Mouse (Mus musculus) cerebellum, adult 2 months (tissue): Measurements from ENCODE around the gene Cyp2d22. TPM values are rescaled to one million over a fixed set of nuclear protein-coding genes. Genes with fewer than 3 reads are reported as not detected.

Source experiments
- DNase-seq, 2 experiments: peaks; one replicate each; pipeline ENCODE4 v3.0.0; 2021
- H3K27ac ChIP-seq: fragments of 200-500 bp; 2 replicates; pipeline ENCODE4 v1.5.1; 2012; ENCODE audit warnings: low read length, control low read depth, inconsistent platforms; ENCODE audit not compliant: insufficient read depth
- H3K27me3 ChIP-seq: fragments of 200-500 bp; 2 replicates; pipeline ENCODE4 v1.6.1; 2012; ENCODE audit warnings: inconsistent platforms, mild to moderate bottlenecking, low read length, moderate library complexity; ENCODE audit not compliant: control insufficient read depth, insufficient read depth
- H3K4me1 ChIP-seq: fragments of 200-500 bp; 2 replicates; pipeline ENCODE4 v1.6.1; 2011; ENCODE audit warnings: low read length; ENCODE audit not compliant: control insufficient read depth, insufficient read depth
- H3K4me3 ChIP-seq: fragments of 200-500 bp; replicated peaks from 2 replicates; pipeline ENCODE3; 2011; ENCODE audit warnings: mild to moderate bottlenecking, low read depth, low read length, control low read depth; ENCODE audit not compliant: insufficient read depth
- CTCF ChIP-seq: fragments of 200-500 bp; IDR thresholded peaks from 2 replicates; pipeline ENCODE4 v1.5.1; 2011; ENCODE audit warnings: low read depth, mild to moderate bottlenecking, control low read depth, low read length, moderate library complexity, borderline replicate concordance; ENCODE audit not compliant: insufficient read depth
- POLR2A ChIP-seq: fragments of 200-500 bp; IDR thresholded peaks from 2 replicates; pipeline ENCODE4 v1.6.1; 2011; ENCODE audit warnings: low read length, control low read depth, borderline replicate concordance; ENCODE audit not compliant: insufficient read depth
- WGBS: fragments of 180-500 bp; shearing (Covaris S2); methylation state at CpG from one replicate; pipeline ENCODE4 v1.1.7; 2018; 5-methylcytosine and 5-hydroxymethylcytosine counted together
- polyA plus RNA-seq: library from polyadenylated mRNA; depleted of rRNA; stranded (reverse); fragments of >200 nt; gene quantifications from 2 replicates; pipeline ENCODE4 v1.2.3, GENCODE M21; 2012

Gene Cyp2d22
- polyA plus RNA-seq, 1 experiment: 65.4 TPM

GRCm38 (mm10) chr15:82354126-82354945 is 25.7 kb downstream of the Cyp2d22 start, which contains the start of gene Ndufa6:
TSS of gene Ndufa6 (minus strand) at chr15:82354322.
- peak; percentile 83 for TF ChIP-seq CTCF
- peak; percentile 98 for TF ChIP-seq POLR2A
- Histone ChIP-seq H3K4me1 (peaks cover 4% of the 10 kb centered on the region; the same call in 1 of the 2 replicates), H3K27ac (peak within 1 kb of the TSS; percentile 90), H3K27me3 (no peaks in the 10 kb centered on the region), H3K4me3 (peak within 1 kb of the TSS; percentile 92)
- WGBS: 2% methylated on average over 57 of the region's 57 CpGs
- DNase-seq: peak; percentile 97 to 99

GRCm38 (mm10) chr15:82353745-82354113 is 26.3 kb downstream of the Cyp2d22 start:
- Histone ChIP-seq H3K27ac (peak overlapping the region; percentile 90), H3K27me3 (no peaks in the 10 kb centered on the region), H3K4me3 (peak overlapping the region; percentile 92), H3K4me1 (peaks cover 4% of the 10 kb centered on the region; the same call in 1 of the 2 replicates)
- WGBS: under 1% methylated on average over 23 of the region's 23 CpGs
- no peak for DNase-seq
- TF ChIP-seq POLR2A (no peak), CTCF (no peak)

- Histone ChIP-seq H3K4me1 (peaks cover 4% of the 10 kb centered on the region; the same call in 1 of the 2 replicates), H3K27ac (peak overlapping the region; percentile 90), H3K27me3 (no peaks in the 10 kb centered on the region), H3K4me3 (peak overlapping the region; percentile 92)
- TF ChIP-seq CTCF (no peak), POLR2A (no peak)
- WGBS: 17% methylated on average over 14 of the region's 14 CpGs
- no peak for DNase-seq
Measured at GRCm38 (mm10) chr15:82353078-82353744, 26.8 kb downstream of the Cyp2d22 start.

DNA sequence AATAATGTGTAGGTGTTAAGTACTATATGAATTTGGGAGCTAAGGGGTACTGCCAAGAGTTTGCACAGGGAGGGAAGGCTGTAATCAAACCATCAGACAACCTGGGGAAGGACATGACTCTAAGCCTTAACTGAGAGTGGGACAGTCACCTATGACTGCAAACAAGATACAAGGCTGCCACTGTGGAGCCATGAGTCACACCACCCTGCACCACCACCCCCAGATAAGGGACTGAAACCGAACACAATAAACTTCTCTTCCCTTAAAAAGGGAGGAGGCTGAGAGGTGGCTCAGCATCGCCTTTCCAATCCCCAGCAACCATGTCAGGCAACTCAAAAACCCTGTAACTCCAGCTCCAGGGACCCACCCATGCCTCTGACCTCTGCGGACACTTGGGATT is 28.6 kb downstream of the Cyp2d22 start:
- DNase-seq: no peak
- Histone ChIP-seq H3K4me1 (peaks cover 7% of the 10 kb centered on the region; the same call in 1 of the 2 replicates), H3K27me3 (no peaks in the 10 kb centered on the region), H3K27ac (no peak overlapping the region), H3K4me3 (no peak overlapping the region)
- TF ChIP-seq POLR2A (no peak), CTCF (no peak)
- 67% methylated on average over 3 of the region's 3 CpGs for WGBS

- Histone ChIP-seq H3K4me1 (peaks cover 7% of the 10 kb centered on the region; the same call in 1 of the 2 replicates), H3K27me3 (no peaks in the 10 kb centered on the region), H3K4me3 (no peak overlapping the region), H3K27ac (no peak overlapping the region)
- 87% methylated on average over 4 of the region's 4 CpGs for WGBS
- no peak for DNase-seq
- TF ChIP-seq POLR2A (no peak), CTCF (no peak)
Measured at GRCm38 (mm10) chr15:82350349-82350748, 29.7 kb downstream of the Cyp2d22 start.

DNA sequence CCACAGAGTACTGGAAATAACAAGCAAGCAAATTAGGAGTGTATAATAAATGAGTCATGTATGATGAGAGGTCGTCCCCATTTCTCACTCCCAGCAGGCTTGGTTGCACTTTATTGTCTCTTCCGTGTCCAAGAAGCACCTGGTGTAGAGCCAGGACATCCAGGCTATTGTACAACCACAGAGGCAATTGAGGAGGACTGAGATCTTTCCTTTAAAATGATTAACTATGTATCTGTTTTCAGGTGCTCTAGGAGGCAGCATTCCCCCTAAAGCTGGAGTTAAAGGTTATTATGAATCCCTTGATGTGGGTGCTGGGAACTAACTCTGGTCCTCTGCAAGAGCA is 31.1 kb downstream of the Cyp2d22 start:
- no peaks in the 10 kb centered on the region for H3K27me3 ChIP-seq
- peaks cover 7% of the 10 kb centered on the region; the same call in 1 of the 2 replicates for H3K4me1 ChIP-seq
- H3K27ac ChIP-seq: no peak overlapping the region
- no peak overlapping the region for H3K4me3 ChIP-seq
- 67% methylated on average over 2 of the region's 2 CpGs for WGBS
- no peak for TF ChIP-seq CTCF
- TF ChIP-seq POLR2A: no peak
- no peak for DNase-seq

- 86% methylated on average over 8 of the region's 8 CpGs for WGBS
- H3K4me3 ChIP-seq: no peak overlapping the region
Measured at GRCm38 (mm10) chr15:82348258-82348998, 31.6 kb downstream of the Cyp2d22 start.

More at GRCm38 (mm10) chr15:82348258-82348998, 31.6 kb downstream of the Cyp2d22 start:
- no peak overlapping the region for H3K27ac ChIP-seq
- DNase-seq: no peak
- H3K4me1 ChIP-seq: peaks cover 7% of the 10 kb centered on the region; the same call in 1 of the 2 replicates
- no peaks in the 10 kb centered on the region for H3K27me3 ChIP-seq
- TF ChIP-seq CTCF (no peak), POLR2A (no peak; the same call in 1 of the 2 replicates)
